Mouse (Mus musculus) right cerebral cortex, adult 18-20 months (tissue): ENCODE measurements around the gene Tubgcp6.
A peak's percentile ranks its signal among the peaks of the same experiment; 100 is the strongest.

ENCODE experiments used
- DNase-seq: peaks from one replicate; pipeline ENCODE4 v3.0.0; 2022; ENCODE audit warnings: mixed read lengths

The Tubgcp6 gene

DNA sequence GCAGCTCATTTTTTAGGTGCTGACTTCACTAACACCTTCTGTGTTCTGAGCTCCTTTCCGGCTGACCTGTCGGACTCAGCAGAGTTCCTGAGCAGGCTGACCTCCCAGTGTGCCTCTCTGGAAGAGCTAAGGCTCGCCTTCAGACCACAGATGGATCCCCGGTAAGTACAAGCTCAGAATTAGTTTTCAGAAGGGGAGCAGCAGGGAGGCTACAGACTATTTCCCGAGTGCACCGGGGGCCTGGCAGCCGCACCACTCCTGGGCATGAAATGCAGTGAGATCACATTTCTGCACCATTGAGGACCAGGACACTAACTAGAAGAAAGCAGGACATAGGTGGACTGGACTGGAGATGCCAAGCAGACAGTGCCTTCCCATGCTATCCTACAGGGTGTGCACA lies 24.3 kb downstream of the Tubgcp6 start:
- no peak for DNase-seq

GRCm38 (mm10) chr15:89097450-89097849 lies 25.5 kb downstream of the Tubgcp6 start:
- DNase-seq = no peak

DNA sequence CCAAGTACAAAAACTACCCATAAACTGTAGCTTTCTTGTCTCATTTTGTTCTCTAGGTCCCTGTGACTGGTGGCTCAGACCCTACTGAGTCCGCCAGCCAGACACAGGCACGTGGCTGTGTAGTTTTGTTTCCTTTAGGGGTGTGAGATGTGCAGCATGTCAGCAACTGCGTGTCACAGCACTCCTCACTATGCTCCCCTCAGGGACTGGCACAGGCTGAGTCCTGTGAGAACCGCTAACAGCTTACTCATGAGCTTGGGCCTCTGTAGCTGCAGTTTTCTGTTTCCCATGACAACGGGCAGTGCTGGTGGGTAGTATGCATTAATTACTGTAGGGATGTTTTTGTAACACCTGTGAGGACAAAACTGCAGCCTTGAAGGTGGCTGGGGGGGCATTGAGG lies 30.7 kb downstream of the Tubgcp6 start:
- no peak for DNase-seq

DNA sequence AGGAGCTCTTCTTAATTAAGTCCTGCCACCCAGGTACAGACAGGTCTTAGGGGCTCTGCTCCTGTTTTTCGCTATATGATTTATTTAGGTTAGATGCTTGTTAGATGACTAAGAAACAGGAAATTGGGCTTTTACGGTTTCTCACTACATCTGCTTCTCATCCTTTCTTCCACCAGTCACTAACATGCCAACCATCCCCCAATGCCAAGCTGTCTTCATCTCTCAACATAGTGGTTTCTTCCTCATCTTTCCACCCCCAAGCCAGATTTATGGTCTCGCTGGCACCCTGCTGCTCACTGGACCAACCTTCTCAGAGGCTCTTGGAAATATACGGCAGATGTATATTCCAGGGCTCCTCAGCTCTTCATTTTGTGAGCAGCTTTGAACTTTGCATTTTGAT lies 32.2 kb downstream of the Tubgcp6 start:
- peak; percentile 47 for DNase-seq

GRCm38 (mm10) chr15:89089248-89090051 lies 33.5 kb downstream of the Tubgcp6 start:
- DNase-seq = no peak

DNA sequence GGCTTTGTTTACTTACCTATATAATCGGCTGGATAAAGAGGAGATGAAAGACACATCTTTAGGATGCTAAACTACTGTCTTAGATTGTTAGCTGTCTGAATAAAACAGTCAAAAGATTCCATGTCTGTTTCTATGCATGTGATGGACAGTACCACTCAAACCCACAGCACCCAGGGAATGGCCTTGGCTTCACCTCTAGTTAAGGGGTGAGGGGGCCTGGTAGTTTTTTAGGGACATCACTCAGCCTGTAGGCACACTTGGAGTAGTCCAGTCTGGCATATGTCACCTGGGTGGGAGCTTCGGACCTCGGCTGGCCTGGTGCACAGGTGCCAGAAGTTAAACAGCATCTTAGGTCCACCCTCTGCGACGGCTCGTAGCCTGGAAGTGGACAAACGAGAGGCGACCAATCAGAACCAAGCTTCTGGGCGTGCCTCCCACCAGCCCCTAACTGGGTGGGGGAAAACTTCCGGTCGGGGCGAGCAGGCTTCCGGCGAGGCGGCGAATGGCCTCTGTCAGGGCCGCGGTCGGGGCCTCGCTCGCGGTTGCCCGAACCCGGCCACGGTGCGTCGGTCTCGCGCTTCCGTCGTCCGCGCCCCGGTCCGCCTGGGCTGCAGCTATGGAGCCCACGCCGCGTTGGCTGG lies 34.2 kb downstream of the Tubgcp6 start, which contains the start of gene Selenoo:
Gene Selenoo (plus strand): TSS at position 478 of the 641 bp plus-strand sequence.
- DNase-seq = peak; percentile 95

GRCm38 (mm10) chr15:89084826-89085225 lies 38.1 kb downstream of the Tubgcp6 start:
- DNase-seq = no peak

GRCm38 (mm10) chr15:89083906-89084305 lies 39.0 kb downstream of the Tubgcp6 start:
- DNase-seq = no peak

DNA sequence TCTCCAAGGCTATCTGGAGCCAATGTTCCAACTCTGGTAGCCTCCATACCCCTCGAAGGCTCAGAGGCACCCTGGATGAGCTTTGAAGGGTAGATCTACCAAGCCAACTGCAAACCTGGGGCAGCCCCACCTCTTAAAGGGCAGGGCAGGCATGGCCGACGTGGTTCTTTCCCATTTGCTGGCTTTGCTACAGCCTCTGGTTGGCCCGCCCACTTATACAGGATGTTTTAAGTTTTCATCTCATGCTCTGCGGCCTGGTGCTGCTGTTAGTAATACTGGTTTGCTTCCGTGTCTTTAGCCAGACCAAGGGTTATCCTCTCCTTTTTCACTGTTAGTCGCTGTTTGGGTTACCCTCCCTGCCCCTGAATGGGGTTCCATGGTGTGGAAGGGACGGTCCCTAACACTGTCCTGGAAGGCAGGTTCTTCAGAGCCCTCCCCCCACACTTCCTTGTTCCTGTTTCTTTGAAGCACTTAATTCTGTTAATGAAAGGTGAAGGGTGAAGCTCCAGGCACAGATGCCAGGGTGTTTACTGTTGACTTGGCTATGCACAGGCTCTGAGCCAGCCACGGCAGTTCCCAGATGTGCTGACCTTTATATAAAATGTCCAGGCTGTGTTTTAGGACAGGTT lies 44.6 kb downstream of the Tubgcp6 start:
- DNase-seq = no peak

GRCm38 (mm10) chr15:89076156-89076731 lies 46.7 kb downstream of the Tubgcp6 start:
- DNase-seq = peak; percentile 42

- DNase-seq = peak; percentile 89
These were observed 47.3 kb downstream of the Tubgcp6 start for GRCm38 (mm10) chr15:89075478-89076147.

DNA sequence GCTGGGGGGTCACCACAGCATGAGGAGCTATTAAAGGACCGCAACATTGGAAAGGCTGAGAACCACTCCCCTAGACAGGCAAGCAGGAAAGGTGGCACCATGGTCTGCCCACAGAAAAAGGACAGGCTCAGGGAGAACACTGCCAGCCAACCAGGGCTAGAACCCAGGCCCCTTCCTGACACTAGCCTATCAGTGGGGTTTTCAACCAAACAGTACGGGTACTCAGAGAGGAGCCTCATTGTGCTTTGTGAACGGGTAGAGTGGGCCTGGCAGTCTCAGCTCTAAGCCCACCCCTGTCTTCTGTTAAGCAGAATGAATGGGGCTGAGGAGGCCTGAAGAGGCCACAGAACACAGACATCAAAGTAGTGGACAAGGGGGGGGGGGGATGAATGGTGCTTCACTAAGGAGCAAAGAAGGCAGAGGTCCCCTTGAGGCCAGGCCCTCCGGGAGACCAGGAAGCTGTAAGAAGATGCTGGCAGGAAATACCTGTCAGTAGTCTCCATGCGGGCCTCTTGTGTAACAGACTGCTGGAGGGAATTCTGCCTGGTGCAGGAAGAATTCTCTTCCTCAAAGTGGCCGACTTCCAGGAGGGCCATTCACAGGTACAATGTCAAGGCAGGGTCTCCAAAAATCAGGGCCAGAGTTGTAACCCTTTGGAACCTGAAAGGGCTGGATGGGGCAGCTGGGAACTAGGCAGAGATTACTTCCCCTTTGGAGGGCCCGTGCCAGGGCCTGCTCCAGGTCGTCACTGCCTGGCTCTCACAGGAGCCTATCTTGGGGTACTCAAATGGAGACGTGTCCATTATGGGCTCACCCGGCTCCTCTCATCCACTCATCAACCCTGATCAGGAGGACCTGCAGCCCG lies 48.1 kb downstream of the Tubgcp6 start, which contains the start of gene Trabd:
Gene Trabd (plus strand): TSS at position 512 of the 865 bp plus-strand sequence.
- no peak for DNase-seq

- no peak for DNase-seq
These were observed 48.8 kb downstream of the Tubgcp6 start for GRCm38 (mm10) chr15:89073993-89074603.

GRCm38 (mm10) chr15:89070606-89071005 lies 52.3 kb downstream of the Tubgcp6 start:
- no peak for DNase-seq

GRCm38 (mm10) chr15:89069336-89069840 lies 53.5 kb downstream of the Tubgcp6 start:
- DNase-seq = no peak

DNA sequence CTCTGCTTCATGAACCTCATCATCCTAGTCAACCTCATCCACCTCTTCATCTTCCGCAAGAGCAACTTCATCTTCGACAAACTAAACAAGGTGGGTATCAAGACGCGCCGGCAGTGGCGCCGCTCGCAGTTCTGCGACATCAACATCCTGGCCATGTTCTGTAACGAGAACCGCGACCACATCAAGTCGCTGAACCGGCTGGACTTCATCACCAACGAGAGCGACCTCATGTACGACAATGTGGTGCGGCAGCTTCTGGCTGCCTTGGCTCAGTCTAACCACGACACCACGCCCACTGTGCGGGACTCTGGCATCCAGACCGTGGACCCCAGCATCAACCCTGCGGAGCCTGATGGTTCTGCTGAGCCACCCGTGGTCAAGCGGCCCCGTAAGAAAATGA lies 54.7 kb downstream of the Tubgcp6 start:
- no peak for DNase-seq

DNA sequence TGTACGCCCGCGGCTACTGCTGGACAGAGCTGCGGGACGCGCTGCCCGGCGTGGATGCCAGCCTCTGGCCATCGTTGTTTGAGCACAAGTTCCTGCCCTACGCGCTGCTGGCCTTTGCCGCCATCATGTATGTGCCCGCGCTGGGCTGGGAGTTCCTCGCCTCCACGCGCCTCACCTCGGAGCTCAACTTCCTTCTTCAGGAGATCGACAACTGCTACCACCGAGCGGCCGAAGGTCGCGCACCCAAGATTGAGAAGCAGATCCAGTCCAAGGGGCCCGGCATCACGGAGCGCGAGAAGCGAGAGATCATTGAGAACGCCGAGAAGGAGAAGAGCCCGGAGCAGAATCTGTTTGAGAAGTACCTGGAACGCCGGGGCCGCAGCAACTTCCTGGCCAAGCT lies 55.3 kb downstream of the Tubgcp6 start:
- DNase-seq = no peak

GRCm38 (mm10) chr15:89064891-89065290 lies 58.0 kb downstream of the Tubgcp6 start:
- no peak for DNase-seq

DNA sequence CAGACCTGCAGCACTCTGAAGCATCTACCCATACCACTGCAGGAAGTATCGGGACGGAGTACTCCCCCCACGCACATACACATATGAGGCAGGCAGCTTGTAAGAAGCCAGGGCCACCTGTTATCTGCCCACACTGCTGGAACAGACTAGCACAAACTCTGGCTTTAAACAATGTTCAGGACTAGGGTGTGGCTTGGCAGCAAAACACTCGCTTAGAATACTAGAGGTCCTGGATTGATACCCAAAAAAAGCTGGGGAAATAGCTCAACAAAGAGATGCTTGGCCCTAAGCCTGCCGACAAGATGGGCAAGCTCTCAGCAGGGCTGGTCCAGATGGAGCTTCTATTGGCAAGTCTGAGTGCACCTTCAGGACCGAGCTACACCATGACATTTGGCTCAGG lies 59.4 kb downstream of the Tubgcp6 start:
- peak; percentile 73 for DNase-seq

DNA sequence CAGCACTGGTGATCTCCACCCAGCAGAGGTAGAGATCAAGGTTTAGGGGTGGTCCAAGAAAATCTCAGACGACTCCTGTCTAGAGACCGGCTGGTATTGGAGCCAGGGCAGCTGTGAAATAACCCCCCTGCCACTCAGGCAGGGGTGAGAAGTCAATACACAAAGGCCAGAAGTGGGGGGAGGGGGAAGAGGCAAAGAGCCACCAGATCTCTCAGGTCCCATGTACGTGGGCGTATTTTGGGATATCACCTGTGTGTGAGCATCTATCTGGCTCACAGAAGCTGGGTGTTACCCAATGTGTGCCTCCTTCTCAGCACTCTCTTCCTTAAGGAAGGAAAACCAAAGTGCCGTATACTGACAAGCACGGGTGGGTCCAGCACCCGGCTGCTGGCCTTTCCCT lies 59.9 kb downstream of the Tubgcp6 start:
- DNase-seq = no peak

GRCm38 (mm10) chr15:89062518-89062910 lies 60.4 kb downstream of the Tubgcp6 start:
- no peak for DNase-seq
